Mouse (Mus musculus) G1E (cell line): ENCODE measurements around the gene Pigt.

Experiments
- CTCF ChIP-seq: IDR thresholded peaks from 2 replicates; pipeline ENCODE4 v1.5.1; 2012; ENCODE audit warnings: low read depth, low read length, inconsistent platforms, mixed read lengths
- POLR2AphosphoS5 ChIP-seq: IDR thresholded peaks from 2 replicates; pipeline ENCODE4 v1.6.1; 2012; ENCODE audit warnings: low read depth, low read length, inconsistent platforms; ENCODE audit not compliant: insufficient replicate concordance
- TAL1 ChIP-seq: conservative IDR thresholded peaks from 2 replicates; pipeline ENCODE4 v1.6.1; 2012; ENCODE audit warnings: low read depth, low read length, inconsistent platforms, mixed read lengths

GRCm38 (mm10) chr2:164449341-164450042, 47.8 kb upstream of the Pigt start:
- no peak for TF ChIP-seq CTCF
- TF ChIP-seq TAL1 = no peak
- TF ChIP-seq POLR2AphosphoS5 = no peak
